Mouse (Mus musculus): Measurements from ENCODE around the gene Olfr589. TPM values are rescaled to one million over a fixed set of nuclear protein-coding genes. Genes with fewer than 3 reads are reported as not detected.
"Not testable (repeated sequence)": the region's sequence is repeated elsewhere in the genome, so short reads cannot be mapped to it uniquely, and the experiment has no call there.

Gene Olfr589
- not detected in 2 replicates for polyA plus RNA-seq (2016; fragmentation: Nextera tagmentation; extraction: Ambion mirVana)

DNA sequence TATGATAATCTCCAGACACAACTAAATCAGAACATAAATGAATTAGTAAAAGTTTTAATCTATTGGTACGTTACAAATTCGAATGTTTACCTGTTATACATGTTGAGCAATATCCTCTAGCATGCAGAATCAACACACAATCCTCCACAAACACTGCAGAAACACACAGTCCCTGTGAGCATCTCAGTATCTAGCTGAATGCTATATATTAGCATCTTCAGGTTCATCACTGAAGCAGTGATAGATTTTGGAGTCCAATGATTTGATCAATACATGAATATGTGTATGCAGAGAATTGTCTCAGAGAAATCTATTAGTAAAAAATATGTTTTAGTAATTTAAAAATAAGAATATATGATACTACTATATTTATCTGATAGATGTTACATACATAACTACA, at the start of gene Olfr589:
Gene Olfr589 (minus strand): TSS at position 101 of the 400 bp plus-strand sequence.
- no peaks in the 10 kb centered on the region for H3K27me3 ChIP-seq (replicated peaks)
- H3K4me2 ChIP-seq, result no peak within 1 kb of the TSS
- no peak for ATAC-seq
- no peak within 1 kb of the TSS for H3K27ac ChIP-seq
- no peaks in the 10 kb centered on the region for H3K4me1 ChIP-seq
- no peaks in the 10 kb centered on the region for H3K36me3 ChIP-seq
- 33% methylated on average over 2 of the region's 2 CpGs for WGBS (ENCODE audit: insufficient replicate concordance)
- H3K9ac ChIP-seq, result no peak within 1 kb of the TSS
- H3K9me3 ChIP-seq (replicated peaks), result no peaks in the 10 kb centered on the region
- H3K4me3 ChIP-seq, result no peak within 1 kb of the TSS

DNA sequence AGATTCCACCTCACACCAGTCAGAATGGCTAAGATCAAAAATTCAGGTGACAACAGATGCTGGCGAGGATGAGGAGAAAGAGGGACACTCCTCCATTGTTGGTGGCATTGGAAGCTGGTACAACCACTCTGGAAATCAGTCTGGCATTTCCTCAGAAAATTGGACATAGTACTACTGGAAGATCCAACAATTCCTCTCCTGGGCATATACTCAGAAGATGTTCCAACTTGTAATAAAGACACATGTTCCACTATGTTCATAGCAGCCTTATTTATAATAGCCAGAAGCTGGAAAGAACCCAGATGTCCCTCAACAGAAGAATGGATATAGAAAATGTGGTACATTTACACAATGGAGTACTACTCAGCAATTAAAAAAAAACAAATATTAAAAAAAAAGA, 28.3 kb upstream of the Olfr589 start, which contains the start of gene Olfr592:
Gene Olfr592 (plus strand): TSS at position 301 of the 400 bp plus-strand sequence.
- H3K36me3 ChIP-seq; H3K4me2 ChIP-seq; H3K27me3 ChIP-seq (replicated peaks); H3K9me3 ChIP-seq (replicated peaks); H3K4me3 ChIP-seq; ATAC-seq; H3K27ac ChIP-seq; H3K9ac ChIP-seq; H3K4me1 ChIP-seq: not testable (repeated sequence)
- WGBS (ENCODE audit: insufficient replicate concordance), result 56% methylated on average over 1 of the region's 1 CpGs

DNA sequence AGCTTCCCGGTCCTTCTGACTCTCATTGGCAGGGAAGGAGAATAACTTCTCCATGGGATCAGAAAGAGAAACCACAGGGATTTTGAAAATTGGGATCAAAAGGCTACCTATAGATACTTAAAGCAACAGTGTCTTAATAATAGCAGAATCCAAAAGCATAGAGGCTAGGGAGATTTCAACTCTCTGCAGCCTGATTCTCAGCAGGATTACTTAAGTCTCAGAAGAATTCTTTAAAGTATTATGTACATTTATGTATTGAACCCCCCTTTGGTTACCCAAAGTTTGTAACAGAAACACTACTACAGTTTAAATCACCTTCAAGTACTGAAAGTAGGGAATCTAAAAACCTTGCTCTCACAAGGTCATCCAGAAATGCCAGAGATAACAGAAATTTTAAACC, 22.1 kb upstream of the Olfr589 start, which contains the start of gene Olfr591:
Gene Olfr591 (minus strand): TSS at position 101 of the 400 bp plus-strand sequence.
- Histone ChIP-seq H3K4me2 (no peak within 1 kb of the TSS), H3K9me3 (replicated peaks) (0 out of 2 replicates have a peak, but pooled peaks cover 4% of the 10 kb centered on the region), H3K36me3 (no peaks in the 10 kb centered on the region), H3K4me3 (no peak within 1 kb of the TSS), H3K27me3 (replicated peaks) (no peaks in the 10 kb centered on the region), H3K9ac (no peak within 1 kb of the TSS), H3K4me1 (no peaks in the 10 kb centered on the region), H3K27ac (no peak within 1 kb of the TSS)
- WGBS (ENCODE audit: insufficient replicate concordance), result 60% methylated on average over 1 of the region's 1 CpGs
- no peak for ATAC-seq

DNA sequence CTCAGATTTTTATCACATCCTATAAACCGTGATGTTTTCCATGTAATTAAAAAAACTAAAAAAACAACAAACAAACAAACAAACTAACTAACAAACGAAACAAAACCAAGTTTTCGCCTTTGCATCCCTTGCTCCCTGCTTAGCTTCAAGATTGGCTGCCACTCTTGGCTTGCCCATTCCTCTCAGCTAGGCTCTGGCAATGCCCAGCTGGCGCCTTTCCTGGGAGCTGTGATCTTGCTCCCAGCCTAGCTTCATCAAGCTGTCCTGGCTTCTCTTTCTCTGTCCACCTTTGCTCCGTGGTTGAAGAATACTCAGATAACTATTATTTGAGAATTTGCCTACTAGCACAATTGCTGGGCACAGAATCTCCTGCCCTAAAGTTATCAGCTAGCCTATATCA, 13.5 kb upstream of the Olfr589 start:
- Histone ChIP-seq H3K4me1 (no peaks in the 10 kb centered on the region), H3K36me3 (no peaks in the 10 kb centered on the region), H3K4me3 (no peak overlapping the region), H3K4me2 (no peak overlapping the region), H3K27me3 (replicated peaks) (no peaks in the 10 kb centered on the region), H3K27ac (no peak overlapping the region), H3K9me3 (replicated peaks) (no peaks in the 10 kb centered on the region), H3K9ac (no peak overlapping the region)
- 52% methylated on average over 5 of the region's 5 CpGs for WGBS (ENCODE audit: insufficient replicate concordance)
- ATAC-seq, result no peak

DNA sequence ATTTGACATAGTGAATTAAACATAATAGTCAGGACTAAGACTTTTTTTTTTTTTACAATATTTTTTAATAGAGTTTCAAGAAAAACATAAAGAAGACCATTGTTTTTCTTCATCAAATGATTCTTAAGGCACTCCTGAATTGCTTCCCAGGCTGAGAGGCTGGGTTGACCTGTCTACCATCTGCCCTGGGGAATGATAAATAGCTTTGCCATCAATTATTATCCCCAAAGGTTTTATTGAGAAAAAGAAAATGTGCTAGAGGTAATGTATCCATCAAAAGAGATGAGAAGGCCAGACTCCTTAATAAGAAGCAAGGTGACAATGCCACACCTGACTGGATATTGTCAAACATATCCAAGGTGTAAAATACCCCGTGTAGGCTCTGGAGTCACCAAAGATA, 15.6 kb downstream of the Olfr589 start, which contains the start of gene Olfr588-ps1:
Gene Olfr588-ps1 (plus strand): TSS at position 301 of the 400 bp plus-strand sequence.
- WGBS (ENCODE audit: insufficient replicate concordance), result 60% methylated on average over 1 of the region's 1 CpGs
- H3K9ac ChIP-seq, result no peak within 1 kb of the TSS
- H3K27me3 ChIP-seq (replicated peaks), result no peaks in the 10 kb centered on the region
- H3K4me3 ChIP-seq, result no peak within 1 kb of the TSS
- H3K9me3 ChIP-seq (replicated peaks), result no peaks in the 10 kb centered on the region
- no peak within 1 kb of the TSS for H3K4me2 ChIP-seq
- H3K36me3 ChIP-seq, result no peaks in the 10 kb centered on the region
- H3K27ac ChIP-seq, result no peak within 1 kb of the TSS
- no peaks in the 10 kb centered on the region for H3K4me1 ChIP-seq
- ATAC-seq, result no peak

DNA sequence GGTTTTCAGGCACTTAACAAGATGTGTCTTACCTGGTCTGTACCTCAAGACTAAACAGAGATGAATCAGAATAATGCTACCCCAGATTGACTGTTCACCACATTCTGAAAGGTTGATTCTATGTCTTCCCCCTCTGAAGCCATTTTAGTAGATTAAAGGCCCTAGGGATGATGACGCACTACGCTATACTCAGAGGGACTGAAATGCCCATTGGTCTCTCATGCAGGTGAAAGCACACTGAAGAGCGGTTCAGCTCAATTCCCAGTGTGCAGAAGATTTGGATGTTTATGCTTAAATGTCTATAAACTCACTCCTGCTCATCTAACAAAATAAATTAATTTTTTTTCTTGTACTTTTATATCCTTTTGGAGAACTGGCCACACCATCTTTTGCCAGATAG, 30.6 kb downstream of the Olfr589 start, which contains the start of gene Olfr586:
Gene Olfr586 (minus strand): TSS at position 101 of the 400 bp plus-strand sequence.
- ATAC-seq, result no peak
- WGBS (ENCODE audit: insufficient replicate concordance), result 73% methylated on average over 3 of the region's 3 CpGs

DNA sequence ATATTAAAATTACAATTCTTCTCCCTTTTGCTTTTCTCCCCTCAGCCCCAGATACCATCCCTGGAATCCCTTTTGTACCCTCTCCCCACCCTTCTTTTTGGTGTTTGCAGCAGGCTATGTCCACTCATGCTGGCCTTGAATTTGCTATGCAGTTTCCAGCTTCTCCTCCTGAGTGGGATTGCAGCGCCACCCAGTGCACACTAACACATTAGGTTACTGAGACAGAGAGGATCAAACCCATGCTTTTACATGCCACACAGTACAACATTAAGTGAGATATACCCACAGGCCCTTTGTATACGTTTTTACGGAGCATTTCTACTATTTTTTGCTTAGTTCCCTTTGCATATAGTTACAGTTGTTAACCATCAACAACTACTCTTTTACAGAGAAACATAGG, 36.8 kb downstream of the Olfr589 start:
- 42% methylated on average over 3 of the region's 3 CpGs for WGBS (ENCODE audit: insufficient replicate concordance)
- Histone ChIP-seq H3K27me3 (replicated peaks) (no peaks in the 10 kb centered on the region), H3K4me3 (no peak overlapping the region), H3K9me3 (replicated peaks) (no peaks in the 10 kb centered on the region), H3K9ac (no peak overlapping the region), H3K4me1 (no peaks in the 10 kb centered on the region), H3K36me3 (no peaks in the 10 kb centered on the region), H3K27ac (no peak overlapping the region), H3K4me2 (no peak overlapping the region)
- no peak for ATAC-seq

More for the DNA sequence above, 30.6 kb downstream of the Olfr589 start, which contains the start of gene Olfr586:
- H3K4me2 ChIP-seq, result no peak within 1 kb of the TSS
- no peaks in the 10 kb centered on the region for H3K4me1 ChIP-seq
- no peaks in the 10 kb centered on the region for H3K9me3 ChIP-seq (replicated peaks)
- H3K9ac ChIP-seq, result no peak within 1 kb of the TSS
- no peak within 1 kb of the TSS for H3K27ac ChIP-seq
- no peak within 1 kb of the TSS for H3K4me3 ChIP-seq
- no peaks in the 10 kb centered on the region for H3K36me3 ChIP-seq
- H3K27me3 ChIP-seq (replicated peaks), result no peaks in the 10 kb centered on the region

Other genes starting within 250 kb of the Olfr589 start
- gene Olfr571, start 238.8 kb downstream of the Olfr589 start, polyA plus RNA-seq (2016; fragmentation: Nextera tagmentation; extraction: Ambion mirVana), result not detected in 2 replicates
- gene Olfr572, start 231.9 kb downstream of the Olfr589 start, polyA plus RNA-seq (2016; fragmentation: Nextera tagmentation; extraction: Ambion mirVana), result not detected in 2 replicates
- gene Olfr573-ps1, start 213.8 kb downstream of the Olfr589 start, polyA plus RNA-seq (2016; fragmentation: Nextera tagmentation; extraction: Ambion mirVana), result not detected in 2 replicates
- gene Olfr574, start 207.9 kb downstream of the Olfr589 start, polyA plus RNA-seq (2016; fragmentation: Nextera tagmentation; extraction: Ambion mirVana), result not detected in 2 replicates
- gene Olfr575, start 197.6 kb downstream of the Olfr589 start, polyA plus RNA-seq (2016; fragmentation: Nextera tagmentation; extraction: Ambion mirVana), result not detected in 2 replicates
- not detected in 2 replicates for gene Olfr576, start 193.7 kb downstream of the Olfr589 start, polyA plus RNA-seq (2016; fragmentation: Nextera tagmentation; extraction: Ambion mirVana)
- not detected in 2 replicates for gene Olfr577, start 180.4 kb downstream of the Olfr589 start, polyA plus RNA-seq (2016; fragmentation: Nextera tagmentation; extraction: Ambion mirVana)
- gene Olfr578, start 167.0 kb downstream of the Olfr589 start, polyA plus RNA-seq (2016; fragmentation: Nextera tagmentation; extraction: Ambion mirVana), result not detected in 2 replicates
- gene Olfr582, start 118.3 kb downstream of the Olfr589 start, polyA plus RNA-seq (2016; fragmentation: Nextera tagmentation; extraction: Ambion mirVana), result not detected in 2 replicates
- gene Olfr583, start 105.1 kb downstream of the Olfr589 start, polyA plus RNA-seq (2016; fragmentation: Nextera tagmentation; extraction: Ambion mirVana), result not detected in 2 replicates
- gene Olfr584, start 74.5 kb downstream of the Olfr589 start, polyA plus RNA-seq (2016; fragmentation: Nextera tagmentation; extraction: Ambion mirVana), result not detected in 2 replicates
- not detected in 2 replicates for gene Olfr585, start 58.6 kb downstream of the Olfr589 start, polyA plus RNA-seq (2016; fragmentation: Nextera tagmentation; extraction: Ambion mirVana)
- gene Olfr586, start 30.7 kb downstream of the Olfr589 start, polyA plus RNA-seq (2016; fragmentation: Nextera tagmentation; extraction: Ambion mirVana), result not detected in 2 replicates
- gene Olfr588-ps1, start 15.5 kb downstream of the Olfr589 start, polyA plus RNA-seq (2016; fragmentation: Nextera tagmentation; extraction: Ambion mirVana), result not detected in 2 replicates
- gene Olfr591, start 22.0 kb upstream of the Olfr589 start, polyA plus RNA-seq (2016; fragmentation: Nextera tagmentation; extraction: Ambion mirVana), result not detected in 2 replicates
- not detected in 2 replicates for gene Olfr592, start 28.4 kb upstream of the Olfr589 start, polyA plus RNA-seq (2016; fragmentation: Nextera tagmentation; extraction: Ambion mirVana)
- not detected in 2 replicates for gene Olfr593, start 55.5 kb upstream of the Olfr589 start, polyA plus RNA-seq (2016; fragmentation: Nextera tagmentation; extraction: Ambion mirVana)
- gene Olfr594, start 60.6 kb upstream of the Olfr589 start, polyA plus RNA-seq (2016; fragmentation: Nextera tagmentation; extraction: Ambion mirVana), result not detected in 2 replicates
- not detected in 2 replicates for gene Usp17ld, start 96.1 kb upstream of the Olfr589 start, polyA plus RNA-seq (2016; fragmentation: Nextera tagmentation; extraction: Ambion mirVana)
- gene Olfr596, start 149.3 kb upstream of the Olfr589 start, polyA plus RNA-seq (2016; fragmentation: Nextera tagmentation; extraction: Ambion mirVana), result not detected in 2 replicates
- not detected in 2 replicates for gene Olfr597, start 160.0 kb upstream of the Olfr589 start, polyA plus RNA-seq (2016; fragmentation: Nextera tagmentation; extraction: Ambion mirVana)
- not detected in 2 replicates for gene Olfr598, start 167.2 kb upstream of the Olfr589 start, polyA plus RNA-seq (2016; fragmentation: Nextera tagmentation; extraction: Ambion mirVana)
- gene Olfr599, start 179.6 kb upstream of the Olfr589 start, polyA plus RNA-seq (2016; fragmentation: Nextera tagmentation; extraction: Ambion mirVana), result not detected in 2 replicates
- gene Olfr600, start 193.3 kb upstream of the Olfr589 start, polyA plus RNA-seq (2016; fragmentation: Nextera tagmentation; extraction: Ambion mirVana), result not detected in 2 replicates
- gene Olfr601, start 206.3 kb upstream of the Olfr589 start, polyA plus RNA-seq (2016; fragmentation: Nextera tagmentation; extraction: Ambion mirVana), result not detected in 2 replicates
- gene Olfr603, start 229.8 kb upstream of the Olfr589 start, polyA plus RNA-seq (2016; fragmentation: Nextera tagmentation; extraction: Ambion mirVana), result not detected in 2 replicates